Mouse (Mus musculus) spleen, adult 12 weeks (tissue): ENCODE data around the gene Sgf29.

Experiments
- DNase-seq: peaks from one replicate; pipeline ENCODE4 v3.0.0; 2022; ENCODE audit warnings: low spot score

Sgf29 gene

DNA sequence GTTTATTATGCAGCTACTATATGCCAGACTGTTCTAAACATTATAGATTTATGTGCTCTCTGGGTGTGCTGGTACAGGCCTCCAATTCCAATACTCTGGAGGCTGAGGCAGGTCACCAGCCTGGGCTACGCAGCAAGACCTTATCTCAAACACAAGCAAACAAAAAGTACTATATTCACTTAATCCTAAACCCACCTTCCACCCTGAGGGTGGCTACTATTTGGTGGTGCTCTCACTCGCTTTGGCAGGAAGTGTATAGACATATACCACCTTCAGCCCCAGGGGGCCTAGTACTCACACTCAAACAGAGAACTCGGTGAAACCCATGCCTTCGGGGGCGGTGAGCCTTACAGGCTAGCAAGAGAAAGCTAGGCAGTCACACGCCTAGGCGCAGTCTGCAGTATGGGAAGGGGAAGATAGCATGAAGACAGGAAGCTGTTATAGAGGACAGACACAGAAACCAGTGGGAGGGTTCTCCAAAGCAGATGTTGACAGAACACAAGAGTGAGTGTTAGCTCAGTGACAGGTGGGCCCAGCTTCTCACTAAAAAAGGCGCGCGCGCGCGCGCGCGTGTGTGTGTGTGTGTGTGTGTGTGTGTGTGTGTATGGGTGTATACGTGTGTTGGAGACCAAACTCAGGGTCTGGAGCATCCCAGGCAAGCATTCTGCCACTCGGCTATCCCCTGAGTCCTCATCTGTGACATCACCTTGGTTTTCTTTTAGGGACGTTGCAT, 58.5 kb downstream of the Sgf29 start, which contains the start of gene Coro1a:
Gene Coro1a, minus strand, starts transcription at position 346 of the 733 bp plus-strand sequence.
- DNase-seq, result no peak

DNA sequence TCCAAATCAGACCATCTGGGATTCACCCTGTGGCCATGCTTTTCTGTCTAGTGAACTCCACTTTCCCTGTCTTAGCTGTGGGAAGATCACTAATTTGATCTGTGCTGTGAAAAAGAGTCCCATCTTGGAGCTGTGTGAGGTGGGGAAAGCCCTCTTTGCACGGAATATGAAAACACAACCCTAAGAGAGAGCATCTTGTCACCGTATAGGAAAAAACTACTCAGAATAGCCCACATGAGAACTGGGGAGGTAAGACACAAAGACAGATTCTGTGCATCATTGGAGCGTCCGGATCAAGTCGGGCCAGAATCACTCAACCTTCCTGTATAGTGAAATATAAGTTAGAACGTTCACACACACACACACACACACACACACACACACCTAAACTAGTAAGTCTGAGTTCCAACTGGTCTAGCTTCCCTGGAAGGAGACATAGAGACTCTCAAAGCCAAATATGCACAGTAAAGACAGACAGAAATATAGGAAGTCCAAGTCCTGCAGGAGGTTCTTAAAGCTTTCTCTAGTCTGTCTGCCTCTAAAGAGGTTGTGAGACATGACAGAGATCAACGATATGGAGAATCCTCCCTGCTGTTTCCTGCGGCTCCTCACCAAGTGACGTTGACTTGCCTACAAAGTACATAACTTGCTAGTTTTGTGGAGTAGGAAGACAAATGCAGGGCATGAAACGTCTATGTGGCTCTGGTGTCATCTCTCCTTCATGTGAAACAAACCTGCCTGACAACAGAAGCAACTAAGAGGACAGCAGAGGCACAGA, 59.3 kb downstream of the Sgf29 start:
- DNase-seq, result no peak

DNA sequence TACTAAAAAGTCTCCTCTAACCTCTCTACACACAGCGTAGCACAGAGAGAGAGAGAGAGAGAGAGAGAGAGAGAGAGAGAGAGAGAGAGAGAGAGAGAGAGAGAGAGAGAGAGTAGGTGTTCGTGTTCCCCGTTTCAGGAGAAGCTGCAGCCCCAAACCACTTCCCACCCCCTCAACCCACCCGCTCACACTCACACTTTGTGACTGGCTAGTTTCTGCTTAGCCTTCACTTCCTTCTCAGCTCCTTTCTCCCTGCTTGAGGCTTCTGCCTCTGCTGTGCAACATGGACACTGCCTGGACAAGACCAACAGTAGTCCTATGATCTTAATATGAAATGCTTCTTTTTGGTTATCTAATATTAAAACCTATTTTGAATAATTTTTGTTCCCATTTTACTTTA, 61.2 kb downstream of the Sgf29 start:
- no peak for DNase-seq

DNA sequence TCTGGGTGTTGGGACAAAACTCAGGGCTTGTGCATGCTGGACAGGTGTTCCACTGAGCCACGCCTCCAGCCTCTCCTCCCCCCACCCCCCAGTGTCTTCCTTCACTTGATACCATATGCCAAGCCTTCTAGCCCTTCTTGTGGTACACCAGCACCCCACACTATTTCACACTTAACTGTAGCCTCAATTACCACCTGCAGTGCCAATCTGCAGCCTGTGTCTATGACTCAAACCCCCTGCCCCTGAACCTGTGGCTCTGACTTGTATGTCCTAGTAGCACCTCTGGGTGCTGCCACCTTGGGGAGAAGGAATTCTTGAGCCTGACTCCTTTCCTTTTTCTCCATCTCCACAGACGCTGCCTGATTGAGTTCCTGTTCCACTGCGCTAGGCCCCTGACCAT, 62.8 kb downstream of the Sgf29 start:
- no peak for DNase-seq

DNA sequence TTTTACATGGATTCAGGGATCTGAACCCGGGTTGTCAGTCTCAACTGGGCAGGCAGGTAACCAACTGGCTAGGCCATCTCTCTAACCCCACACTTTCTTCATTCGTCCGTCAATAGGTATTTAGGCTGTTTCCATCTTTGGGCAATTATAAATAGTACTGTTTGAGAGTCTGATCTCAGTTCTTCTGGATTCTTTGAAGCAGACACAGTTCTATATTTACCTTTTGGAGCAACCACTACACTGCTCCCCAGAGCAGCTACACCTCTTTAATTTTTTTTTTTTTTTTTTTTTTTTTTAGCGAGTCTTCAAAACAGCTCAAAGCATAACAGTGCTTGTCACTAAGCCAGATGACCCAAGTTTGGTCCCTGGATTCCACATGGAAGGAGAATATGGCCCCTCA, 66.6 kb downstream of the Sgf29 start:
- no peak for DNase-seq

DNA sequence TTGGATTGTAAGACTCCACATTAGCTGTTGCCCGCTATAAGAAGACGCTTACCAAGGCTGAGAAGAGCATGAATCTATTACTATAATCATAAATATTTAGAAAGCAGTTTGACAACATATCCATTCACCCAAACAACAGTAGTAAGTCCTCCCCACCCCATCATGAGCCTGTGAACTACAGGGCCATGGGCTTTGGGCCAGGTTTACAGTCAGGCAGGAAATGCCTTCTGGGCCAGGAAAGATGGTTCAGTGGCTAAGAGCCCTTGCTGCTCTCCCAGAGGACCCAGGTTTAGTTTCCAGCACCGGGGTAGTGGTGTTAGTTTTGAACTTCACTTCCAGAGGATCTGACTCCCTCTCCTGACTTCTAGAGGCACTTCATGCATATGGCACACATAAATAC, 68.5 kb downstream of the Sgf29 start:
- no peak for DNase-seq

DNA sequence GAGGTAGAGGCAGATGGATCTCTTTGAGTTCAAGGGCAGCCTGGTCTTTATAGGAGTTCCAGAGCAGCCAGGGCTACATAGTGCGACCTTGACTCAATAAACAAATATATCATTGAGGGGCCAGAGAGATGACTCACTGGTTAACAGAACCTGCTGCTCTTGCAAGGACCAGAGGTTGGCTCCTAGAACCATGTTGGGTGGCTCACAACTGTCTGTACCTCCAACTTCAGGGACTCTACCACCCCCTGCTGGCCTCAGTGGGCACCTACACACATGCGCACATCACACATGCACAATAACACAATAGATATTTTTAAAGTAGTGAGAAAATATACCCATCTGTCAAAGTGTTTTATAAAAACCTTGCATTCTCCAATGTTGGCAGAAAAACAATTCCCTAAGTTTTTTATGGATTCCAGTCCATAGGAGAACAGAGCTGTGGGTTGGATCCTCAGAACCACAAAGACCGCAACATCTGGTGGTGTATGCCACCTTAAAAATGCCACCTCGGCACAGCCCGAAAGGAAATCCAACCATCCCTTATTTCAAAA, 69.8 kb downstream of the Sgf29 start:
- no peak for DNase-seq

DNA sequence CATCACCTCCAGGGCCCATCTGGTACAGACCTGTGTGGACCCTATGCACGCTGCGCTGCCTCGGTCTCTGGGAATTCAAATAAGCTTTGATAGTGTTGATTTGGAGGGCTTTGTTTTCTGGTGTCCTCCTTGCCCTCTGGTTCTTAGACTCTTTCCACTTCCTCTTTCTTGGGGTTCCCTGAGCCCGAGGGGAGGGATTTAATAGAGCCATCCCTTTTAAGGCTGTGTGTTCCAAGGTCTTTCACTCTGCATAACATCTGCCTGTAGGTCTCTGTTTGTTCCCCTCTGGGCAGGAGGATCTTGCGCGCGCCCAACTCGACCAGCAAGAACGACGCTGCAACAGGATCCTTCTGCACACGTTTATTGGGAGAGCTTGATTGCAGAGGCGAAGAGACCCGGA, 72.5 kb downstream of the Sgf29 start:
- no peak for DNase-seq
